Mouse (Mus musculus) testis, adult 10 weeks (tissue): ENCODE data around the gene Capn8. TPM values are rescaled to one million over a fixed set of nuclear protein-coding genes. Genes with fewer than 3 reads are reported as not detected.

Experiments
- polyA plus RNA-seq: library from polyadenylated mRNA; stranded (reverse); fragments of 350-450 nt; fragmentation: Illumina TruSeq; extraction: RNeasy Lipid Tissue Mini Kit (QIAGEN cat#74804); gene quantifications from one replicate; pipeline ENCODE4 v1.2.3, GENCODE M21; 2014; ENCODE audit warnings: low read depth, low replicate concordance

The Capn8 gene
- polyA plus RNA-seq: 0.94 TPM

DNA sequence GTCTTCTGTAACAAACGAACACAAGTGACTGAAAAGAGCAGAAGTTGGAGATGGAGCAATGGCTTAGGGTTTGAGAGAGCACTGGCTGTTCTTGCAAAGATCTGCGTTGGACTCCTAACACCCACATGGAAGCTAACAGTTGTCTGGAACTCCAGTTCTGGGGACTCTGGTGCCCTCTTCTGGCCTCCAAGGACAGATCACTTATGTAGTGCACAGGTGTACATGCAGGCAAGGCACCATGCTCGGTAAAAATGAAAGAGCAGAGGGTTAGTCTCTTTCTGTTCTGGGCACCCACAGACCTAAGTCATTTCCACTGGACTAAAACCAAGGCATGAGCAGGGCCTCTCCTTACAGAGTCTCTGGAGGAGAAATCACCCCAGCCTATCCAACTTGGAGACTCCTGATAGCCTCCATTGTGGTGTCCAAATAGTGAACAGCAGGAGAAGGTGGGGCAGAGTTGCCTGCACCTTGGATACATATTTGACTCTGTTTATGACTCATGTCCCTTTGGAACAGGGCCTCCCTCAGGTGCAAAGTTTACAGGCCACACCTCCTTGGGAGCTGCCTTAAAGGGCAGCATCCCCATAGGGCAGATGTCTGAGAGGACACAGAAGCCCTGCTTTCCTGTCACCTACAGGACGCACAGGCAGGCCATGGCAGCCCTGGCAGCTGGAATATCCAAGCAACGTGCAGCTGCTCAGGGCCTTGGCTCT lies at the start of gene Capn8:
Gene Capn8, plus strand, starts transcription at position 600 of the 713 bp plus-strand sequence.

DNA sequence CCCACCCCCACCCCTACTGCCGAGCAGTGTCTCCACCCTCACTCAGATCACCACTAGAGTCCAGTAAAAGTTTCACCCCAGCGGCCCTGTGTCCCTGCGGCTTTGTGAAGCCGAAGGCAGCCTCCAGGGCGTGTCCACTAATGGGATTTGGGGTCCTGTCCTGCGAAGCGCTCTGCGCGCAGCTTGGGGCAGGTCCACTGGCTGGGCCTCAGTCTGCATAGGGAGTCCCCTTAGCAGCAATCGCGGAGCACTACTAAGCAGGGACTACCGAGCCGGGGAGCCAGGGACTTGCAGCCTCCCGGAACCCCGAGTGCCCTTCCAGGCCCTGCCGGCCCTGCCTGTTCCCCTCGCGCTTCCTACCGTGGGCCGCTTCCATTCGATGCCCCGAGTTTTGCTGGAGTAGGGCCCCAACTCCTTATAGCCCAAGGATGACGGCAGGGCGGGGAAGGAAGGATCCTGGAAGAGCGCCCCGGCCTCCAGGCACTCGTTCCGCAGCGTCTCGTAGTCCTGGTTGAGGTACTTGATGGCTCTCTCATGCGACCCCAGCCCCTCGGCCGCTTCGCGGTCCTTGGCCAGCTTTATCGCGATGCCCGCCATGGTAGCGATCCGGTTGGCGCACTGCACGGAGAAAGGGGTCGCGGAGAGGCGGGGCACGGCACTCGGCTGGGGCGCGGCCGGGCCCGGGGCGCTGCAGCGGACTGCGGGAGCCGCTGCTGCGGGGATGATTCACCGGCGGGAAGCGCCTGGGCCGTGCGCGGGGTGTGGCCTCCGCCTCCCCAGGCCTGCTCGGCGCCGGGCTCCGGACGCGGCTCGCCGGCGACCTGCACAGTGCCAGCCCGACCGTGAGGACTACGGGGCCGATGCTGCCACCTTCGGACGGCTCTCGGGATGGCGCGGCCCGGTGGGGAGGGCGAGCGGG lies 47.8 kb upstream of the Capn8 start, which contains the start of gene Capn2:
Gene Capn2, minus strand, starts transcription at position 851 of the 919 bp plus-strand sequence.

Other genes starting within 250 kb of the Capn8 start
- 14.5 TPM for gene Fbxo28, start 223.4 kb upstream of the Capn8 start, polyA plus RNA-seq
- gene Trp53bp2, start 155.8 kb upstream of the Capn8 start, polyA plus RNA-seq: 2.0 TPM
- gene Capn2, start 47.4 kb upstream of the Capn8 start, polyA plus RNA-seq: 3.8 TPM
- 5.9 TPM for gene Ccdc185, start 184.2 kb downstream of the Capn8 start, polyA plus RNA-seq
- 0.24 TPM for gene Susd4, start 198.9 kb downstream of the Capn8 start, polyA plus RNA-seq